Mouse (Mus musculus) heart, postnatal 25 days (tissue): ENCODE data around the gene Pip4k2c. TPM values are rescaled to one million over a fixed set of nuclear protein-coding genes. Genes with fewer than 3 reads are reported as not detected.
"Not testable (repeated sequence)": the region's sequence is repeated elsewhere in the genome, so short reads cannot be mapped to it uniquely, and the experiment has no call there.

ENCODE experiments used
- DNase-seq: peaks from one replicate; pipeline ENCODE4 v3.0.0; 2022; ENCODE audit warnings: low spot score
- intact Hi-C: fragments of 180-260 bp; cut with DNase I; formaldehyde crosslinking; loops from one replicate; pipeline ENCODE4 v1.15.1; 2025
- total RNA-seq, 2 experiments: library from RNA; stranded (reverse); gene quantifications; 2 replicates each; pipeline ENCODE4 v1.2.3; 2021

Gene Pip4k2c
- total RNA-seq, 2 experiments from 2014 or later, result 23.3 to 24.6 TPM

- intact Hi-C loops, result no loop called here
- no peak for DNase-seq
These were observed 55.3 kb downstream of the Pip4k2c start for GRCm38 (mm10) chr10:127156089-127156488.

- intact Hi-C loops, result no loop called here
These were observed 56.7 kb downstream of the Pip4k2c start for GRCm38 (mm10) chr10:127154652-127155051.

GRCm38 (mm10) chr10:127154241-127154640 lies 57.1 kb downstream of the Pip4k2c start:
- intact Hi-C loops, result no loop called here
- DNase-seq, result no peak

More at GRCm38 (mm10) chr10:127154652-127155051, 56.7 kb downstream of the Pip4k2c start:
- DNase-seq, result no peak

- intact Hi-C loops, result no loop called here
- no peak for DNase-seq
These were observed 58.1 kb downstream of the Pip4k2c start for GRCm38 (mm10) chr10:127153323-127153722.

- DNase-seq, intact Hi-C loops: not testable (repeated sequence)
These were observed 58.8 kb downstream of the Pip4k2c start for GRCm38 (mm10) chr10:127152556-127152955.

- intact Hi-C loops, DNase-seq: not testable (repeated sequence)
These were observed 60.2 kb downstream of the Pip4k2c start for GRCm38 (mm10) chr10:127151233-127151632.

- intact Hi-C loops, result no loop called here
These were observed 60.9 kb downstream of the Pip4k2c start for GRCm38 (mm10) chr10:127150471-127150872.

GRCm38 (mm10) chr10:127147135-127147534 lies 64.2 kb downstream of the Pip4k2c start:
- DNase-seq, result no peak
- intact Hi-C loops, result no loop called here

More at GRCm38 (mm10) chr10:127150471-127150872, 60.9 kb downstream of the Pip4k2c start:
- DNase-seq, result no peak

Other genes with a start within 250 kb of the Pip4k2c start
- gene Ctdsp2, start 232.9 kb downstream of the Pip4k2c start, total RNA-seq, result 100 to 1,000 TPM; 104 to 110 TPM
- under 1 TPM; 0.14 to 0.39 TPM for gene Avil, start 210.9 kb downstream of the Pip4k2c start, total RNA-seq
- gene Tsfm, start 180.7 kb downstream of the Pip4k2c start, total RNA-seq, result 10 to 100 TPM; 66.1 to 67.4 TPM
- 1 to 10 TPM; 6.1 to 6.9 TPM for gene Mettl1, start 170.2 kb downstream of the Pip4k2c start, total RNA-seq
- gene Eef1akmt3, start 170.1 kb downstream of the Pip4k2c start, total RNA-seq, result under 1 TPM in 1 of 2 experiments, not detected in 1; 0.11 TPM
- under 1 TPM in 1 of 2 experiments, not detected in 1; 0.14 TPM for gene Cyp27b1, start 163.3 kb downstream of the Pip4k2c start, total RNA-seq
- 1 to 10 TPM; 2.3 to 2.5 TPM for gene March9, start 151.4 kb downstream of the Pip4k2c start, total RNA-seq
- gene Cdk4, start 148.1 kb downstream of the Pip4k2c start, total RNA-seq, result 10 to 100 TPM; 76.1 to 83.3 TPM
- 10 to 100 TPM; 43.4 to 47.4 TPM for gene Tspan31, start 141.3 kb downstream of the Pip4k2c start, total RNA-seq
- 1 to 10 TPM; 5.9 to 7.3 TPM for gene Agap2, start 136.3 kb downstream of the Pip4k2c start, total RNA-seq
- 10 to 100 TPM; 25.0 to 25.1 TPM for gene Os9, start 90.5 kb downstream of the Pip4k2c start, total RNA-seq
- gene B4galnt1, start 46.4 kb downstream of the Pip4k2c start, total RNA-seq, result 1 to 10 TPM; 1.5 to 1.6 TPM
- gene Slc26a10, start 30.9 kb downstream of the Pip4k2c start, total RNA-seq, result 10 to 100 TPM; 18.2 to 29.2 TPM
- 10 to 100 TPM; 10.9 to 12.7 TPM for gene Arhgef25, start 21.5 kb downstream of the Pip4k2c start, total RNA-seq
- 10 to 100 TPM; 26.3 to 28.6 TPM for gene Dtx3, start 15.9 kb downstream of the Pip4k2c start, total RNA-seq
- gene Kif5a, start 51.8 kb upstream of the Pip4k2c start, total RNA-seq, result under 1 TPM; 0.45 to 0.49 TPM
- 100 to 1,000 TPM; 136 to 142 TPM for gene Dctn2, start 54.8 kb upstream of the Pip4k2c start, total RNA-seq
- gene Mbd6, start 77.4 kb upstream of the Pip4k2c start, total RNA-seq, result 10 to 100 TPM; 20.9 to 21.4 TPM
- 10 to 100 TPM; 37.9 to 38.9 TPM for gene Mars, start 100.2 kb upstream of the Pip4k2c start, total RNA-seq
- 1 to 10 TPM; 3.0 to 3.4 TPM for gene Arhgap9, start 110.4 kb upstream of the Pip4k2c start, total RNA-seq
- 1 to 10 TPM in 1 of 2 experiments, under 1 TPM in 1; 0.89 to 1.1 TPM for gene Gli1, start 130.4 kb upstream of the Pip4k2c start, total RNA-seq
- gene Inhbe, start 142.8 kb upstream of the Pip4k2c start, total RNA-seq, result not detected
- not detected for gene Inhbc, start 158.8 kb upstream of the Pip4k2c start, total RNA-seq
- gene R3hdm2, start 168.7 kb upstream of the Pip4k2c start, total RNA-seq, result 100 to 1,000 TPM; 145 to 159 TPM